Mouse (Mus musculus) liver, embryonic 14.5 days (tissue): ENCODE data around the gene Srbd1.

Source experiments
- CTCF ChIP-seq: IDR thresholded peaks from 2 replicates; pipeline ENCODE4 v1.5.1; 2016; ENCODE audit warnings: antibody characterized with exemption, low read depth, control low read depth
- EP300 ChIP-seq: IDR thresholded peaks from 2 replicates; pipeline ENCODE4 v1.6.1; 2016; ENCODE audit warnings: antibody characterized with exemption, low read depth

DNA sequence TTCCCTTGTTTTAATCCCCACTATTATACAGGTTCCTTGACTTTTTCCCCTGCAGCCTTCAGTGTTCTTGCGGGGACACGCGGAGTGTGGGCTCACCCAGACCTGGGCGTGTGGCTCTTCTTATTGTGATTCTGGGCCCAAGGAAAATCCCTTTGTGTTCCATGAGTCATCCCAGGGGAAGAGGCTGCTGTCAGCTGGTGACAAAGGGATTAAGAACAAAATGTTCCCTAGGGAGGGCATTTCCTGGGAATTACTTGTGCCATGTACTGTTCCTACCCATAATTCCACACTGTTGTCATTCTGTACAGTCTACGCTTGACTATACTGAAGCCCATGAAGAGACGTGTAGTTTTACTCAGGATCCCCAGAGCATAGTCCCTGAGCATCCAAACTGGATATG, 12.0 kb upstream of the Srbd1 start:
- TF ChIP-seq CTCF (no peak), EP300 (no peak)
